Mouse (Mus musculus): ENCODE measurements around the gene Tex30. TPM values are rescaled to one million over a fixed set of nuclear protein-coding genes. Genes with fewer than 3 reads are reported as not detected.

Tex30 gene
- polyA plus RNA-seq, 1 experiment from 2014 or later, result 83.8 TPM

DNA sequence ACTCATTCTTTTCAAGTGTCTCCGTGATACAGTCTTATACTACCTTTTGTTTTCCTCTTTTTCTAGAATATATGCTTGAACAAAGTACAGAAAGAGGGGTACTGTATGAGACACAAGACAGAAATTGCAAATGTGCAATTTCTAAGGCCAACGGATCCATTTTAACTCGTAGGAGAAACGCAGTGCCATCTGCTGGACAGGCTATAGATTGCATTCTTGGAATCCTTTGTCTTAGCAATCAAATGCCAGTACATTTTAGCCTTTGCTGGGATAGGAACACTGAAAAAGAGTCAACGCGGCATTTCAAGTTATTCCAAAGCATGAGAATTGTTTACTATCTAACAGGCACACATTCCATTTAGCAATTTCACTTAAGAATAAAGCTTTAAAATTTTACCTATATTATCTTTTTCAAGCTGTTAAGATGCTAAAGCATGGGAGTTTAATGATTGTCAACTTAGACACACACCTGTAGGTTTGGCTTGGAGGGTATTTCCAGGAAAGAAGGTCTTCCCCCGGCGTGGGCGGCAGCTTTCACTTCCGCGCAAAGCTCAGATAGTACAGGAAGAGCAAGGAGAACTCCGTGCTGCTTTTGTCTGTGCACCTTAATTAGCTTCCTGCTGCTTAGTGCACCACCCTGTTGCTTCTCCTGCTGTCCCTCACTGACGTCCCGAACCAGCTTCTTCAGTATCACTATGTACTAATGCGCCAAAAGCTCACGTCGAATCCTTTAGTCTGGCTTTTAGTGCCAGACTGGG lies 60.3 kb downstream of the Tex30 start:
- Histone ChIP-seq H3K27me3 (replicated peaks) (no peaks in the 10 kb centered on the region), H3K36me3 (no peaks in the 10 kb centered on the region), H3K4me3 (peak overlapping the region; percentile 52), H3K9ac (peak overlapping the region; percentile 41; the same call in 1 of the 2 replicates), H3K9me3 (replicated peaks) (no peaks in the 10 kb centered on the region), H3K27ac (no peak overlapping the region), H3K4me2 (peak overlapping the region; percentile 70), H3K4me1 (0 out of 2 replicates have a peak, but pooled peaks cover 7% of the 10 kb centered on the region)
- no peak for ATAC-seq
- WGBS (ENCODE audit: insufficient replicate concordance), result 2% methylated on average over 17 of the region's 17 CpGs

Other genes with a start within 250 kb of the Tex30 start
- gene Tpp2, start 168.8 kb downstream of the Tex30 start, polyA plus RNA-seq (2016; fragmentation: Nextera tagmentation; extraction: Ambion mirVana), result 43.7 and 44.9 TPM in 2 replicates
- 0.12 and 0.29 TPM in 2 replicates for gene Mettl21c, start 82.4 kb downstream of the Tex30 start, polyA plus RNA-seq (2016; fragmentation: Nextera tagmentation; extraction: Ambion mirVana)
- gene Gm8251, start 40.5 kb downstream of the Tex30 start, polyA plus RNA-seq (2016; fragmentation: Nextera tagmentation; extraction: Ambion mirVana), result 0.20 and 0.23 TPM in 2 replicates
- gene Kdelc1, start 16.4 kb upstream of the Tex30 start, polyA plus RNA-seq (2016; fragmentation: Nextera tagmentation; extraction: Ambion mirVana), result 26.6 and 28.5 TPM in 2 replicates
- 6.1 and 7.5 TPM in 2 replicates for gene Bivm, start 16.5 kb upstream of the Tex30 start, polyA plus RNA-seq (2016; fragmentation: Nextera tagmentation; extraction: Ambion mirVana)
- 10.6 and 11.1 TPM in 2 replicates for gene Ercc5, start 45.3 kb upstream of the Tex30 start, polyA plus RNA-seq (2016; fragmentation: Nextera tagmentation; extraction: Ambion mirVana)
- not detected in 2 replicates for gene Mettl21e, start 116.5 kb upstream of the Tex30 start, polyA plus RNA-seq (2016; fragmentation: Nextera tagmentation; extraction: Ambion mirVana)

Measured in liver, embryonic 12.5 days (tissue).